Mouse (Mus musculus): Measurements from ENCODE around the gene Gm42420.

DNA sequence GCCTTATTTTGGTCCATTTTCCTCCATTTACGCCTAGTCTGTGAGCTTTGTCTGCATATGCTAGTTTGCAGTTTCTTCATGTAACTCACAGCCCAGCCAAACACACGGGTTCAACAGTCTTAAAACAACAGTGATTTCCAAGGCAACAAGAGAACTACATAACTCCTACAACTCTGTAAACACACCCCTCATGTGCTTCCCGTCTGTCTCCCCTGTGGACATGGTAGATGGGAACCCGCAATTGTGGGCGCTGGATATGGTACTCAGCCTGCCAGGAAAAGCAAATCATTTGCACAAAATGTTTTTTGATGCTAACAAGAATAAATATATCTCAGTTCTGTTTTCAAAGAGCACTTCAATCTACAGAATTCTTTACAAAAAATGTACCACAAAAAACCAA, 19.0 kb downstream of the Gm42420 start:
- TF ChIP-seq CTCF (IDR thresholded peaks at IDR 0.05; ENCODE audit: borderline replicate concordance, insufficient read depth, low read length) (no peak), POLR2A (IDR thresholded peaks at IDR 0.05; ENCODE audit: low read depth, low read length) (no peak)
